Mouse (Mus musculus) embryonic facial prominence, embryonic 10.5 days (tissue): Measurements from ENCODE around the gene Wdr62. TPM values are rescaled to one million over a fixed set of nuclear protein-coding genes. Genes with fewer than 3 reads are reported as not detected.
A peak's percentile ranks its signal among the peaks of the same experiment; 100 is the strongest.

Source experiments
- DNase-seq: peaks from one replicate; pipeline ENCODE4 v3.0.0-alpha.2; 2017; ENCODE audit warnings: low spot score
- H3K27ac ChIP-seq: fragments of 300-500 bp; sonication (generic); replicated peaks from 2 replicates; pipeline ENCODE4 v1.5.1; 2016; ENCODE audit warnings: mild to moderate bottlenecking
- H3K27me3 ChIP-seq: fragments of 300-500 bp; sonication (generic); replicated peaks from 2 replicates; pipeline ENCODE4 v1.6.1; 2016; ENCODE audit warnings: low read depth, mild to moderate bottlenecking; ENCODE audit not compliant: poor library complexity, severe bottlenecking
- H3K36me3 ChIP-seq: fragments of 300-500 bp; sonication (generic); replicated peaks from 2 replicates; pipeline ENCODE4 v1.6.1; 2016; ENCODE audit warnings: mild to moderate bottlenecking, moderate library complexity
- H3K4me1 ChIP-seq: fragments of 300-500 bp; sonication (generic); 2 replicates; pipeline ENCODE4 v1.6.1; 2016
- H3K4me3 ChIP-seq: fragments of 300-500 bp; sonication (generic); 2 replicates; pipeline ENCODE4 v1.5.1; 2016; ENCODE audit warnings: mild to moderate bottlenecking, moderate library complexity
- H3K9me3 ChIP-seq: fragments of 300-500 bp; sonication (generic); 2 replicates; pipeline ENCODE4 v1.6.1; 2016; ENCODE audit warnings: mild to moderate bottlenecking
- WGBS: fragments of 180-500 bp; shearing (Covaris S2); methylation state at CpG from one replicate; pipeline ENCODE4 v1.1.7; 2016; 5-methylcytosine and 5-hydroxymethylcytosine counted together
- polyA plus RNA-seq: library from polyadenylated mRNA; unstranded; fragments of >200 nt; fragmentation: Nextera tagmentation; extraction: Ambion mirVana; gene quantifications from 2 replicates; pipeline ENCODE4 v1.2.1, GENCODE M21; 2016

Wdr62 gene
- polyA plus RNA-seq, 1 experiment from 2014 or later, result 18.2 TPM

GRCm38 (mm10) chr7:30294296-30294695 lies 14.1 kb upstream of the Wdr62 start:
- Histone ChIP-seq H3K4me1 (peaks cover 28% of the 10 kb centered on the region), H3K9me3 (no peaks in the 10 kb centered on the region), H3K27ac (no peak overlapping the region), H3K4me3 (0 out of 2 replicates have a peak overlapping the region, but pooled peaks have one; percentile 5), H3K36me3 (peaks cover 68% of the 10 kb centered on the region), H3K27me3 (peaks cover 5% of the 10 kb centered on the region; the same call in 1 of the 2 replicates)
- 90% methylated on average over 5 of the region's 5 CpGs for WGBS
- DNase-seq, result no peak

- Histone ChIP-seq H3K27me3 (peaks cover 10% of the 10 kb centered on the region; the same call in 1 of the 2 replicates), H3K4me1 (peaks cover 31% of the 10 kb centered on the region), H3K4me3 (0 out of 2 replicates have a peak overlapping the region, but pooled peaks have one; percentile 14), H3K27ac (no peak overlapping the region), H3K36me3 (peaks cover 63% of the 10 kb centered on the region), H3K9me3 (no peaks in the 10 kb centered on the region)
- DNase-seq, result no peak
- 88% methylated on average over 13 of the region's 13 CpGs for WGBS
Observed at GRCm38 (mm10) chr7:30293795-30294194, 13.6 kb upstream of the Wdr62 start.

GRCm38 (mm10) chr7:30291215-30292131 lies 11.3 kb upstream of the Wdr62 start, which contains the start of gene Clip3:
Gene Clip3, plus strand, starts transcription at chr7:30291728.
- H3K36me3 ChIP-seq, result peaks cover 40% of the 10 kb centered on the region
- 8% methylated on average over 35 of the region's 35 CpGs for WGBS

GRCm38 (mm10) chr7:30289714-30290399 lies 9.6 kb upstream of the Wdr62 start:
- Histone ChIP-seq H3K4me1 (peaks cover 31% of the 10 kb centered on the region), H3K4me3 (peak overlapping the region; percentile 14; the same call in 1 of the 2 replicates), H3K27ac (peak overlapping the region; percentile 75), H3K36me3 (peaks cover 23% of the 10 kb centered on the region), H3K9me3 (no peaks in the 10 kb centered on the region), H3K27me3 (peaks cover 11% of the 10 kb centered on the region; the same call in 1 of the 2 replicates)
- 41% methylated on average over 10 of the region's 10 CpGs for WGBS
- DNase-seq, result peak; percentile 64

More at GRCm38 (mm10) chr7:30291215-30292131, 11.3 kb upstream of the Wdr62 start, which contains the start of gene Clip3:
- Histone ChIP-seq H3K9me3 (no peaks in the 10 kb centered on the region), H3K4me3 (peak within 1 kb of the TSS; percentile 89), H3K27me3 (peaks cover 11% of the 10 kb centered on the region; the same call in 1 of the 2 replicates), H3K27ac (peak within 1 kb of the TSS; percentile 93), H3K4me1 (peaks cover 31% of the 10 kb centered on the region)
- DNase-seq, result peak; percentile 89

- no peak for DNase-seq
- Histone ChIP-seq H3K27me3 (peaks cover 11% of the 10 kb centered on the region; the same call in 1 of the 2 replicates), H3K4me1 (peaks cover 31% of the 10 kb centered on the region), H3K9me3 (no peaks in the 10 kb centered on the region), H3K27ac (peak overlapping the region; percentile 75), H3K36me3 (peaks cover 17% of the 10 kb centered on the region), H3K4me3 (peak overlapping the region; percentile 14; the same call in 1 of the 2 replicates)
- 61% methylated on average over 7 of the region's 7 CpGs for WGBS
Observed at GRCm38 (mm10) chr7:30289071-30289713, 9.0 kb upstream of the Wdr62 start.

GRCm38 (mm10) chr7:30288046-30288445 lies 7.8 kb upstream of the Wdr62 start:
- H3K36me3 ChIP-seq, result peaks cover 6% of the 10 kb centered on the region
- no peak for DNase-seq
- H3K9me3 ChIP-seq, result no peaks in the 10 kb centered on the region
- H3K27ac ChIP-seq, result no peak overlapping the region
- peaks cover 31% of the 10 kb centered on the region for H3K4me1 ChIP-seq
- H3K27me3 ChIP-seq, result peaks cover 11% of the 10 kb centered on the region; the same call in 1 of the 2 replicates
- 73% methylated on average over 6 of the region's 6 CpGs for WGBS
- no peak overlapping the region for H3K4me3 ChIP-seq

- Histone ChIP-seq H3K9me3 (no peaks in the 10 kb centered on the region), H3K36me3 (no peaks in the 10 kb centered on the region), H3K4me1 (peaks cover 20% of the 10 kb centered on the region), H3K27ac (no peak overlapping the region), H3K4me3 (no peak overlapping the region), H3K27me3 (peaks cover 11% of the 10 kb centered on the region; the same call in 1 of the 2 replicates)
- DNase-seq, result no peak
- WGBS, result 71% methylated on average over 8 of the region's 8 CpGs
Observed at GRCm38 (mm10) chr7:30286701-30287410, 6.6 kb upstream of the Wdr62 start.

- Histone ChIP-seq H3K36me3 (no peaks in the 10 kb centered on the region), H3K27ac (no peak overlapping the region), H3K27me3 (no peaks in the 10 kb centered on the region), H3K4me1 (peaks cover 20% of the 10 kb centered on the region), H3K4me3 (no peak overlapping the region), H3K9me3 (no peaks in the 10 kb centered on the region)
- 80% methylated on average over 7 of the region's 7 CpGs for WGBS
- DNase-seq, result no peak
Observed at GRCm38 (mm10) chr7:30282740-30283139, 2.5 kb upstream of the Wdr62 start.

GRCm38 (mm10) chr7:30281522-30281921 lies 1.3 kb upstream of the Wdr62 start:
- WGBS, result 82% methylated on average over 4 of the region's 4 CpGs
- no peak overlapping the region for H3K27ac ChIP-seq
- no peaks in the 10 kb centered on the region for H3K9me3 ChIP-seq
- H3K4me1 ChIP-seq, result peaks cover 20% of the 10 kb centered on the region
- no peaks in the 10 kb centered on the region for H3K27me3 ChIP-seq
- no peaks in the 10 kb centered on the region for H3K36me3 ChIP-seq
- H3K4me3 ChIP-seq, result no peak overlapping the region; the same call in 1 of the 2 replicates
- DNase-seq, result no peak

- Histone ChIP-seq H3K4me3 (peak overlapping the region; percentile 78), H3K4me1 (peaks cover 20% of the 10 kb centered on the region), H3K27me3 (no peaks in the 10 kb centered on the region), H3K27ac (peak overlapping the region; percentile 86), H3K36me3 (no peaks in the 10 kb centered on the region), H3K9me3 (no peaks in the 10 kb centered on the region)
- DNase-seq, result peak; percentile 85
- under 1% methylated on average over 20 of the region's 20 CpGs for WGBS
Observed at GRCm38 (mm10) chr7:30280670-30281138, 485 bp upstream of the Wdr62 start.

GRCm38 (mm10) chr7:30279536-30279935 lies 683 bp downstream of the Wdr62 start:
- Histone ChIP-seq H3K36me3 (no peaks in the 10 kb centered on the region), H3K27ac (peak overlapping the region; percentile 86), H3K9me3 (no peaks in the 10 kb centered on the region), H3K4me1 (peaks cover 20% of the 10 kb centered on the region), H3K4me3 (peak overlapping the region; percentile 78), H3K27me3 (no peaks in the 10 kb centered on the region)
- WGBS, result under 1% methylated on average over 6 of the region's 6 CpGs
- DNase-seq, result no peak
